ENCODE assay signal across 20 mouse cellular contexts in genomic region chr14:29030519-29030918, GRCm38 (mm10). TPM values are rescaled to one million over a fixed set of nuclear protein-coding genes. Genes with fewer than 3 reads are reported as not detected.
A peak's percentile ranks its signal among the peaks of the same experiment; 100 is the strongest.
DNase-seq lines count a peak whose midpoint lies in the region; ATAC-seq and TF ChIP-seq lines count a peak whose summit lies in the region.
"Had no signal": no experiment of that assay in that cellular context is flagged by ENCODE, and none has a peak within 500 bp of the region (broad histone marks: within the 10 kb centered on the region; RNA-seq: fewer than 3 reads in every experiment).

No protein-coding gene starts in this region.

- H3K36me3 ChIP-seq in embryonic facial prominence, embryonic 14.5 days (ENCODE audit: control insufficient read depth, insufficient read depth, low read length): no peaks in the 10 kb centered on the region
- H3K36me3 ChIP-seq: limb, embryonic 13.5 days; stomach, embryonic 15.5 days had no signal

- no peak overlapping the region for H3K9ac ChIP-seq in embryonic facial prominence, embryonic 14.5 days (ENCODE audit: low read depth, low read length)
- H3K9ac ChIP-seq: limb, embryonic 13.5 days; liver, postnatal 0 days; stomach, embryonic 15.5 days had no signal

- peaks cover 25% of the 10 kb centered on the region for H3K4me1 ChIP-seq in embryonic facial prominence, embryonic 14.5 days (ENCODE audit: control insufficient read depth, insufficient read depth, low read length)
- H3K4me1 ChIP-seq in lung, adult 2 months (ENCODE audit: control insufficient read depth, insufficient read depth, low read length): no peaks in the 10 kb centered on the region
- H3K4me1 ChIP-seq: stomach, embryonic 15.5 days had no signal

- no peaks in the 10 kb centered on the region for H3K9me3 ChIP-seq in embryonic facial prominence, embryonic 14.5 days (ENCODE audit: control insufficient read depth, low read length)
- H3K9me3 ChIP-seq: limb, embryonic 13.5 days; stomach, embryonic 15.5 days had no signal

- no peak for ATAC-seq in embryonic facial prominence, embryonic 14.5 days (ENCODE audit: low read depth)
- ATAC-seq: CD4-positive, CD25-positive, alpha-beta regulatory T cell, adult 4 months; liver, postnatal 0 days had no signal

- peak overlapping the region; percentile 74 for H3K27ac ChIP-seq in gastrocnemius, adult 2 months
- no peak overlapping the region; the same call in 1 of the 2 replicates for H3K27ac ChIP-seq in embryonic facial prominence, embryonic 14.5 days (replicated peaks; ENCODE audit: low read depth, low read length)
- H3K27ac ChIP-seq: left cerebral cortex, adult 2 months; limb, embryonic 13.5 days; stomach, embryonic 15.5 days had no signal

- no peak for TF ChIP-seq POLR2A in lung, adult 2 months (IDR thresholded peaks at IDR 0.05; ENCODE audit: borderline replicate concordance, extremely low read depth, low read depth, low read length)

- intact Hi-C loops in gastrocnemius, adult 2 months (cut with DNase I): no loop called here
- intact Hi-C loops in left cerebral cortex, postnatal 25 days (cut with DNase I): no loop called here
- intact Hi-C loops in left cerebral cortex, postnatal 10 days (cut with DNase I): no loop called here

- no peaks in the 10 kb centered on the region for H3K27me3 ChIP-seq in embryonic facial prominence, embryonic 14.5 days (replicated peaks; ENCODE audit: control insufficient read depth, insufficient read depth, low read length)
- H3K27me3 ChIP-seq: limb, embryonic 13.5 days; stomach, embryonic 15.5 days had no signal

- H3K4me3 ChIP-seq in gastrocnemius, adult 2 months: no peak overlapping the region
- H3K4me3 ChIP-seq in embryonic facial prominence, embryonic 14.5 days (ENCODE audit: low read depth, low read length): no peak overlapping the region
- H3K4me3 ChIP-seq in lung, adult 2 months (replicated peaks; ENCODE audit: extremely low read depth, low read depth, low read length): no peak overlapping the region
- H3K4me3 ChIP-seq: left cerebral cortex, adult 2 months; limb, embryonic 13.5 days; stomach, embryonic 15.5 days had no signal

- no peak for TF ChIP-seq CTCF in gastrocnemius, adult 2 months (IDR thresholded peaks at IDR 0.05)
- no peak for TF ChIP-seq CTCF in lung, adult 2 months (IDR thresholded peaks at IDR 0.05; ENCODE audit: insufficient read depth, low read length)

- 39% methylated on average over 9 of the region's 9 CpGs for WGBS in embryonic facial prominence, embryonic 14.5 days
- WGBS in lung, adult 2 months: 68% methylated on average over 9 of the region's 9 CpGs

- H3K4me2 ChIP-seq in embryonic facial prominence, embryonic 14.5 days (ENCODE audit: low read depth, low read length): no peak overlapping the region
- H3K4me2 ChIP-seq: limb, embryonic 13.5 days; stomach, embryonic 15.5 days had no signal

- peak; percentile 54 for DNase-seq in gastrocnemius, adult 2 months
- DNase-seq in gastrocnemius, postnatal 10 days: no peak
- peak; percentile 9 to 20 for DNase-seq in left cerebral cortex, postnatal 25 days (ENCODE audit: low spot score in 2 of 2)
- no peak for DNase-seq in left cerebral cortex, postnatal 10 days (ENCODE audit: extremely low spot score in 1 of 2, low spot score in 2 of 2)
- peak; percentile 23 for DNase-seq in embryonic facial prominence, embryonic 14.5 days (ENCODE audit: low spot score)
- peak; percentile 23 for DNase-seq in gonadal fat pad, adult 2 months (ENCODE audit: low read depth)
- no peak for DNase-seq in lung, adult 2 months
- DNase-seq: adrenal gland, postnatal 10 days; cerebellum, adult 9-11 months; embryo, embryonic 11 days; liver, postnatal 0 days; right cerebral cortex, adult 18-20 months; spleen, adult 18-20 months had no signal

RNA-seq across cellular contexts. Expression of gene Lrtm1, which starts 12.5 kb away (rescaled TPM):
- total RNA-seq in gastrocnemius, adult 2 months (2021): 10 to 100 TPM; 20.3 to 37.6 TPM
- 10 to 100 TPM; 36.0 to 39.1 TPM for total RNA-seq in gastrocnemius, postnatal 10 days (2021)
- not detected for total RNA-seq in left cerebral cortex, postnatal 25 days (2021)
- total RNA-seq in left cerebral cortex, postnatal 10 days (2021): not detected
- polyA plus RNA-seq in embryonic facial prominence, embryonic 14.5 days (2014; fragmentation: Nextera tagmentation; extraction: Ambion mirVana): 1.5 and 2.2 TPM in 2 replicates
- 1.0 and 1.2 TPM in 2 replicates for polyA plus RNA-seq in gonadal fat pad, adult 2 months (2012; rRNA removed)
- polyA plus RNA-seq in lung, adult 2 months (2012; rRNA removed): 0.08 and 1.6 TPM in 2 replicates
- total RNA-seq: layer of hippocampus, adult 18-20 months; left cerebral cortex, adult 2 months; MEL had no signal
- polyA plus RNA-seq: CD4-positive, CD25-positive, alpha-beta regulatory T cell, adult 4 months; intestine, embryonic 14.5 days had no signal

Comparison
In these comparisons a context has a peak if more than half of its experiments do, and no peak if none do; other contexts are left out.
1. DNase-seq: peak in gastrocnemius, adult 2 months (single experiment), left cerebral cortex, postnatal 25 days (2 of 2), embryonic facial prominence, embryonic 14.5 days (single experiment) and gonadal fat pad, adult 2 months (single experiment); none in gastrocnemius, postnatal 10 days (single experiment), left cerebral cortex, postnatal 10 days (0 of 2) and lung, adult 2 months (single experiment).
2. RNA of gene Lrtm1, which starts 12.5 kb away (total RNA-seq): 36.0 to 39.1 TPM in gastrocnemius, postnatal 10 days and 20.3 to 37.6 TPM in gastrocnemius, adult 2 months; not detected in left cerebral cortex, postnatal 10 days and not detected in left cerebral cortex, postnatal 25 days; every median in the first group is over 10 times any median in the second.